Mouse (Mus musculus): ENCODE results near the gene Ccdc57. TPM values are rescaled to one million over a fixed set of nuclear protein-coding genes. Genes with fewer than 3 reads are reported as not detected.

The Ccdc57 gene
- polyA plus RNA-seq (2015; fragmentation: Nextera tagmentation; extraction: Ambion mirVana) = 5.5 and 5.7 TPM in 2 replicates

DNA sequence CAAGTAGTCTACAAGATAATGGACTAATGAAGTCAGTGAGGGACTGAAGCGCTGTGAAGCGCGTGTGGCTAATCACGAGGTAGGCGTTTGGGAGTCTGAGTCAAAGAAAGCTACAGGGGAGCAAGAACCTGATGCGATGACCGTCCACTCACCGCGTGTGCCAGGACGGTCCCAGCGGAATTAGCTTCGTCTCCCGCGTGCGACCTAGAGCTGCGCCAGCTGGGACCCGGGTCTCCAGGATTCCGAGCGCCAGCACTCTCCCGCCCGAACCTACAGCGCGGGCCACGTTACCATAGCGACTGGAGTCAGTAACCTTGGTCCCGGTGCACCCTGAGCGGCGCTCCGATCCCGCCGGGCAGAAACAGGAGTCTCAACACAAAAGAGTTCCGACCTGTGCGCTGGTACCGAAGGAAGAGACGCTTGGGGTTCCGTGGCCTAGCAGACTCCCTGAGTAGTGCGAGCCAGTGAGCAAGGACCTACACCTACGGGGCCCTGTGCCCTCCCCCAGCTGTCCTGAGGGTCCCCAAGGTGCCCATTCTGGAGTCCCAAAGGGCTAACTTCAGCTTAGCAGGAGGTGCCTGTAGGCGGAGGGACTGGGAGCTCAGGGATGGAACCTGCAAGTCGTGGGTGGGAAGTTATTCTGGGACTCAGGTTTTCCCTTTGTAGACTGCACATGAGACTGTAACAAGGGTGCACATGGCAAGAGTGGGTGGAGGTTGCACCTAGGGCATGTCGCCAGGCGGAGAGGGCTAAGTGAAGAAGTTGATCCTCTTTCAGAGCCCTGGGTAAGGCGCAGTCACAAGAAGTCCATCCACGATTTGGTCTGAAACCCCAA is at the start of gene Ccdc57:
Ccdc57 (minus strand) TSS at position 309 of the 835 bp plus-strand sequence.
- H3K9ac ChIP-seq (ENCODE audit: low read depth, low read length) = peak within 1 kb of the TSS; percentile 75
- peak within 1 kb of the TSS; percentile 83 for H3K4me3 ChIP-seq (replicated peaks; ENCODE audit: low read depth, low read length)
- H3K27ac ChIP-seq = no peak within 1 kb of the TSS; the same call in 1 of the 2 replicates
- H3K4me1 ChIP-seq (replicated peaks; ENCODE audit: insufficient read depth, low read length) = peaks cover 7% of the 10 kb centered on the region
- H3K4me2 ChIP-seq (ENCODE audit: low read length) = peak within 1 kb of the TSS; percentile 87
- no peaks in the 10 kb centered on the region for H3K36me3 ChIP-seq (ENCODE audit: insufficient read depth, low read length)
- WGBS = 9% methylated on average over 44 of the region's 44 CpGs
- ATAC-seq (replicated peaks; ENCODE audit: low FRiP score, low read depth) (peak; percentile 94), DNase-seq (ENCODE audit: low spot score) (peak; percentile 91)
- H3K9me3 ChIP-seq (replicated peaks; ENCODE audit: low read length) = no peaks in the 10 kb centered on the region
- TF ChIP-seq CTCF (IDR thresholded peaks at IDR 0.05; ENCODE audit: low read depth) = no peak
- H3K27me3 ChIP-seq (ENCODE audit: insufficient read depth, low read length) = no peaks in the 10 kb centered on the region

DNA sequence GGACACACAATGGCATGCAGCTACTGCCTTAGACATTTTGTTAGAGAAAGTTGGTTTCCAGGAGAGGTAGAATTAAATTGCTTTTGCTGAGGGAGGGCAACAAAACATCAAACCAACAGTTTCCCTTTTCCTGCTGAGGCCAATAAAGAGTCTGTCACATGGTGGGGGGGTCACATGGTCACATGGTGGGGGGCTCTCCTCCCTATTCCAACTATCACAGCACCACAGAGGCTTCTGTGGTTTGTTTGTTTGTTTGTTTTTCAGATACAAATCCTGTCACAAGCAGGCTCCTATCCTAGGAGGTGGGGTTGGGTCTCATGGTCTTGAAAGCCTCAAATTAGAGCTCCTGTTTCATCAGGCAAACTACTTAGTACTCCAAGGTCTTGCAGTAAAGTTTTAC is 49.8 kb upstream of the Ccdc57 start:
- Histone ChIP-seq H3K4me2 (ENCODE audit: low read length) (no peak overlapping the region), H3K4me3 (replicated peaks; ENCODE audit: low read depth, low read length) (no peak overlapping the region), H3K27me3 (ENCODE audit: insufficient read depth, low read length) (no peaks in the 10 kb centered on the region), H3K27ac (no peak overlapping the region), H3K36me3 (ENCODE audit: insufficient read depth, low read length) (peaks cover 50% of the 10 kb centered on the region), H3K9me3 (replicated peaks; ENCODE audit: low read length) (no peaks in the 10 kb centered on the region), H3K4me1 (replicated peaks; ENCODE audit: insufficient read depth, low read length) (no peaks in the 10 kb centered on the region), H3K9ac (ENCODE audit: low read depth, low read length) (no peak overlapping the region)
- no peak for DNase-seq (ENCODE audit: low spot score)
- no peak for ATAC-seq (replicated peaks; ENCODE audit: low FRiP score, low read depth)
- TF ChIP-seq CTCF (IDR thresholded peaks at IDR 0.05; ENCODE audit: low read depth) = no peak

DNA sequence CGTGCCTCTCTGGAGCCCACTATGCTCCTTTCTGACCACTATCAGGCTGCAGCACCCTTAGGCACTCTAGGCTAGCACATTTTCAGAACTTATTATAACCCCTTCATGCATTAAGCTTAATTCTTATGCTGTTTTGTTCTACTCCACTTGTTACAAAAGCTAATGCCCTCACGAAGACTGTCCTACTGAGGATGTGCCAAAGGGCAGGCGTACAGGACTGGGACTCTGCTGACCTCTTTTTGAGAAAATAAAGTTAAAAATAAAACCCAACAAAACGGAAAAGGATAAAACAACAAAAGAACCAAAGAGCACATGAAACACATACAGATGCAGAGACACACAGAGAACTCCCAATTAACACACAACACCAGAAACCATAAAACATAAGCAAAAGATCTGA is 49.0 kb upstream of the Ccdc57 start:
- ATAC-seq (replicated peaks; ENCODE audit: low FRiP score, low read depth) (no peak), DNase-seq (ENCODE audit: low spot score) (no peak)
- TF ChIP-seq CTCF (IDR thresholded peaks at IDR 0.05; ENCODE audit: low read depth) = no peak
- no peak overlapping the region for H3K4me3 ChIP-seq (replicated peaks; ENCODE audit: low read depth, low read length)
- H3K27me3 ChIP-seq (ENCODE audit: insufficient read depth, low read length) = no peaks in the 10 kb centered on the region
- H3K9me3 ChIP-seq (replicated peaks; ENCODE audit: low read length) = no peaks in the 10 kb centered on the region
- no peak overlapping the region for H3K27ac ChIP-seq
- H3K9ac ChIP-seq (ENCODE audit: low read depth, low read length) = no peak overlapping the region
- 78% methylated on average over 4 of the region's 4 CpGs for WGBS
- peaks cover 50% of the 10 kb centered on the region for H3K36me3 ChIP-seq (ENCODE audit: insufficient read depth, low read length)
- H3K4me1 ChIP-seq (replicated peaks; ENCODE audit: insufficient read depth, low read length) = no peaks in the 10 kb centered on the region
- no peak overlapping the region for H3K4me2 ChIP-seq (ENCODE audit: low read length)

DNA sequence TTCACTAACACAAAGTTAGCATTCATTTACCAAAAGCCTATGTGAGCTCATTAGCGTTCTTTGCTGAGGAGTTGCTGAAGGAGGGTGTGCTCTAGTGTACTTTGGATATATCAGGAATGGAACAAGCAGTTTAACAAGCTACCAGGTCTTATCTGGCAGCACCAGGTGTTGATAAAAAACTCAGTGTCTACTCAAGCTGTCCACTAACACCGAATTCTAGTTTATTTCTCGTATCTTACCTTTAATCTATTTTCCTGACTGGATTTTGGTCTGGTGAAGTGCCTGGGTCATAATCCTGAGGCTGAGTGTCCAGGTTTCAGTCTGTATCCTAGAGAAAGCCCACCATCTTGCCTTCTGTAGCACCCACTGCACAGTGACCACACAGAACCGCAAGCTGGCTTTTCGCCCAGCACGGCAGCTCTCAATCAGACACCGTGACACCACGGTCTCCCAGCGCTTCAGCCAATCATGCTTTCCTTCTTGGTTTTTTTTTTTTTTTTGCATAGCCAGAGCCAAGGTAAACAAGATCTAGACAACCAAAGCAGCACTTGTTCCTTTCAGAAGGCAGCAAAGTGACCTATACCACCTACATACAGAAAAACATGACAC is 47.9 kb upstream of the Ccdc57 start:
- H3K4me1 ChIP-seq (replicated peaks; ENCODE audit: insufficient read depth, low read length) = no peaks in the 10 kb centered on the region
- H3K4me2 ChIP-seq (ENCODE audit: low read length) = no peak overlapping the region
- WGBS = 68% methylated on average over 9 of the region's 9 CpGs
- H3K9ac ChIP-seq (ENCODE audit: low read depth, low read length) = no peak overlapping the region
- H3K36me3 ChIP-seq (ENCODE audit: insufficient read depth, low read length) = peaks cover 44% of the 10 kb centered on the region
- DNase-seq (ENCODE audit: low spot score) (no peak), ATAC-seq (replicated peaks; ENCODE audit: low FRiP score, low read depth) (no peak)
- no peak for TF ChIP-seq CTCF (IDR thresholded peaks at IDR 0.05; ENCODE audit: low read depth)
- no peaks in the 10 kb centered on the region for H3K9me3 ChIP-seq (replicated peaks; ENCODE audit: low read length)
- no peaks in the 10 kb centered on the region for H3K27me3 ChIP-seq (ENCODE audit: insufficient read depth, low read length)
- no peak overlapping the region for H3K27ac ChIP-seq
- H3K4me3 ChIP-seq (replicated peaks; ENCODE audit: low read depth, low read length) = no peak overlapping the region

DNA sequence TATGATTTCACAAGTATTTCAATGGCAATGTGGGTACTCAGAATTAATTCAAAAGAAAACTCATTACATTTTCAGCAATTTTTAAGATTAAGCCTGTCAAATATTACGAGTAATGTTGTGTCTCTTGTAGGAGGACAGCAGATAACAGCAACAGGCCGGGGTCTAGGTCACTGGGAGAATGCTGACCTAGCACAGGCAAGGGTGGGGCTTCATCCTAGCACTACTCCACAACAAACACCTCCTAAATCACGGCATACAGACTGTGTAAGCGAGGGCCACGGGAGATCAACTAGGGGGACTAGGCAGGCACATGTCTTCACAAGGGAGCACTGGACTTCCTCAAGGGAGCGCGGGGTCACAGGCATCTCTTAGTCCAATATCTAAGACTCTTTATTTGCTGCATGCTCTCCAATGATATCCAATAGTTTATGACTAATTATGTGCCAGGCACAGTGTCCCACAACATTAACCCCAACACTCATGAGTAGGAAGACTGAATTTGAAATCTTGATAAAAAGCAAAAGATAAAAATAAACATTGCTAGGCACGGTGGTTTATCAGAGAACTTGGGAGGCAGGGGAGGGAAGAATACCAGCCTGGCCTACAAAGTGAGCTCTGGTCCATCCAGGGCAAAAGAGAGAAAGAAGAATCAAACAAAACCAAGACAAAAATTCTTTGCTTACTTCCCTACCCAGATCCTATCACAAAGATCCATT is 47.2 kb upstream of the Ccdc57 start:
- no peak overlapping the region for H3K4me3 ChIP-seq (replicated peaks; ENCODE audit: low read depth, low read length)
- H3K27ac ChIP-seq = no peak overlapping the region
- peaks cover 47% of the 10 kb centered on the region for H3K36me3 ChIP-seq (ENCODE audit: insufficient read depth, low read length)
- H3K9me3 ChIP-seq (replicated peaks; ENCODE audit: low read length) = no peaks in the 10 kb centered on the region
- no peak overlapping the region for H3K4me2 ChIP-seq (ENCODE audit: low read length)
- no peaks in the 10 kb centered on the region for H3K27me3 ChIP-seq (ENCODE audit: insufficient read depth, low read length)
- no peak for ATAC-seq (replicated peaks; ENCODE audit: low FRiP score, low read depth)
- WGBS = 78% methylated on average over 8 of the region's 8 CpGs
- no peak for TF ChIP-seq CTCF (IDR thresholded peaks at IDR 0.05; ENCODE audit: low read depth)
- DNase-seq (ENCODE audit: low spot score) = no peak
- H3K4me1 ChIP-seq (replicated peaks; ENCODE audit: insufficient read depth, low read length) = no peaks in the 10 kb centered on the region
- no peak overlapping the region for H3K9ac ChIP-seq (ENCODE audit: low read depth, low read length)

DNA sequence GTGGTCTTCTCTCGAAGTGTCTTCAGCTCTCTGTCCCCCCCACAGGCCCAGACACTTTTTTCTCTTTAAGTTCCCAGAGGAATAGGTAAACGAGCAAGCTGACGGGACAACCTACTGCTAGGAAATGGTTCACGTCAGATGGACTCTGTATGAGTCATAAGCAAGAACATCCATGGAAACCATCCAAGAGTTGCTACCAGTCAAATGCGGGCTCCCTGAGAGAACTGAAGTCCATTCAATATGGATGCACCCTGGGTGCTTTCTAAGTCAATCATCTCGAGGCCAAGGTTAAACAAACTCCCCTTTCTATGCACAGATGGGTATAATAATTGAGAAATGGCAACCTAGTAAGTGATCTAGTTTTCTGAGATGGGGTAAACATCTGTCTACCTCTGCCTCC is 40.6 kb upstream of the Ccdc57 start:
- 74% methylated on average over 6 of the region's 6 CpGs for WGBS
- H3K9me3 ChIP-seq (replicated peaks; ENCODE audit: low read length) = no peaks in the 10 kb centered on the region
- ATAC-seq (replicated peaks; ENCODE audit: low FRiP score, low read depth) (no peak), DNase-seq (ENCODE audit: low spot score) (no peak)
- no peak overlapping the region for H3K4me2 ChIP-seq (ENCODE audit: low read length)
- no peak for TF ChIP-seq CTCF (IDR thresholded peaks at IDR 0.05; ENCODE audit: low read depth)
- no peaks in the 10 kb centered on the region for H3K4me1 ChIP-seq (replicated peaks; ENCODE audit: insufficient read depth, low read length)
- H3K27ac ChIP-seq = no peak overlapping the region
- H3K36me3 ChIP-seq (ENCODE audit: insufficient read depth, low read length) = peaks cover 75% of the 10 kb centered on the region
- H3K9ac ChIP-seq (ENCODE audit: low read depth, low read length) = no peak overlapping the region
- no peak overlapping the region for H3K4me3 ChIP-seq (replicated peaks; ENCODE audit: low read depth, low read length)
- no peaks in the 10 kb centered on the region for H3K27me3 ChIP-seq (ENCODE audit: insufficient read depth, low read length)

Data from kidney, postnatal 0 days (tissue).